Mouse (Mus musculus) kidney, embryonic 15.5 days (tissue): ENCODE results near the gene Ipcef1. TPM values are rescaled to one million over a fixed set of nuclear protein-coding genes. Genes with fewer than 3 reads are reported as not detected.

ENCODE experiments used
- ATAC-seq: fragments of 200-750 bp; cut with Nextera tagmentation; replicated peaks from 2 replicates; pipeline ENCODE4 v1.8.0; 2017; ENCODE audit warnings: moderate TSS enrichment; ENCODE audit not compliant: low FRiP score
- H3K27ac ChIP-seq: fragments of 300-500 bp; sonication (generic); 2 replicates; pipeline ENCODE4 v1.5.1; 2015; ENCODE audit warnings: mild to moderate bottlenecking, inconsistent platforms
- H3K27me3 ChIP-seq: fragments of 300-500 bp; sonication (generic); 2 replicates; pipeline ENCODE4 v1.6.1; 2015; ENCODE audit warnings: inconsistent platforms
- H3K36me3 ChIP-seq: fragments of 300-500 bp; sonication (generic); 2 replicates; pipeline ENCODE4 v1.6.1; 2015; ENCODE audit warnings: inconsistent platforms
- H3K4me1 ChIP-seq: fragments of 300-500 bp; sonication (generic); 2 replicates; pipeline ENCODE4 v1.6.1; 2015; ENCODE audit warnings: inconsistent platforms
- H3K4me2 ChIP-seq: fragments of 300-500 bp; sonication (generic); 2 replicates; pipeline ENCODE4 v1.6.1; 2015; ENCODE audit warnings: moderate library complexity, mild to moderate bottlenecking, inconsistent platforms
- H3K4me3 ChIP-seq: fragments of 300-500 bp; sonication (generic); replicated peaks from 2 replicates; pipeline ENCODE4 v1.5.1; 2015; ENCODE audit warnings: mild to moderate bottlenecking, inconsistent platforms
- H3K9ac ChIP-seq: fragments of 300-500 bp; sonication (generic); 2 replicates; pipeline ENCODE4 v1.6.1; 2015; ENCODE audit warnings: mild to moderate bottlenecking, inconsistent platforms
- H3K9me3 ChIP-seq: fragments of 300-500 bp; sonication (generic); replicated peaks from 2 replicates; pipeline ENCODE4 v1.6.1; 2016; ENCODE audit warnings: inconsistent platforms
- WGBS: fragments of 180-500 bp; shearing (Covaris S2); methylation state at CpG from one replicate; pipeline ENCODE4 v1.1.7; 2015; ENCODE audit warnings: mixed read lengths; 5-methylcytosine and 5-hydroxymethylcytosine counted together
- polyA plus RNA-seq: library from polyadenylated mRNA; unstranded; fragments of >200 nt; fragmentation: Nextera tagmentation; extraction: Ambion mirVana; gene quantifications from 2 replicates; pipeline ENCODE4 v1.2.1, GENCODE M21; 2015

Ipcef1 gene
- polyA plus RNA-seq, 1 experiment from 2014 or later: 1.9 TPM

- no peak overlapping the region for H3K27ac ChIP-seq
- no peak for ATAC-seq
- H3K4me2 ChIP-seq: no peak overlapping the region
- H3K9ac ChIP-seq: no peak overlapping the region
- H3K4me1 ChIP-seq: no peaks in the 10 kb centered on the region
- no peaks in the 10 kb centered on the region for H3K36me3 ChIP-seq
- 75% methylated on average over 4 of the region's 4 CpGs for WGBS
- no peak overlapping the region for H3K4me3 ChIP-seq
- no peaks in the 10 kb centered on the region for H3K9me3 ChIP-seq
- no peaks in the 10 kb centered on the region for H3K27me3 ChIP-seq
Measured at GRCm38 (mm10) chr10:6987399-6988098, 64.7 kb downstream of the Ipcef1 start.

- no peaks in the 10 kb centered on the region for H3K36me3 ChIP-seq
- no peak overlapping the region for H3K9ac ChIP-seq
- no peak for ATAC-seq
- no peak overlapping the region for H3K4me3 ChIP-seq
- H3K27ac ChIP-seq: no peak overlapping the region
- no peaks in the 10 kb centered on the region for H3K4me1 ChIP-seq
- WGBS: 86% methylated on average over 4 of the region's 4 CpGs
- H3K4me2 ChIP-seq: no peak overlapping the region
- no peaks in the 10 kb centered on the region for H3K27me3 ChIP-seq
- no peaks in the 10 kb centered on the region for H3K9me3 ChIP-seq
Measured at GRCm38 (mm10) chr10:6986246-6986645, 66.0 kb downstream of the Ipcef1 start.

DNA sequence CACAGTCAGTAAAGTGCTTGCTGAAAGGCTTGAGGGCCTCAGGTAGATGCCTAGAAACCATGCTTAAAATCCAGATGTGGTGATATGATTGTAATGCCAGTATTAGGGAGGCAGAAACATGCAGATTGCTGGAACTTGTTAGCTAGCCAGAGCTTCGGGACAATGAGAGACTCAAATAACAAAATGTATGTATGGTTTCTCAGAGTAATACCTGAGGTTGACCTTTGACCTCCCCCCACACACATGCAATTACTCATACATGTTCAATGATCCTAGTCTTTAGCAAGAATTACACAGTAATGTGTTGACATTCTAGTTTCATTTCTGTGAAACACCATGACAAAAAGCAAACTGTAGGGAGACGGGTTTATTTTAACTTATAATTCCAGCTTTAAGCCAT lies 68.8 kb downstream of the Ipcef1 start:
- no peak for ATAC-seq
- no peak overlapping the region for H3K4me2 ChIP-seq
- no peaks in the 10 kb centered on the region for H3K27me3 ChIP-seq
- H3K9ac ChIP-seq: no peak overlapping the region
- no peak overlapping the region for H3K4me3 ChIP-seq
- 87% methylated on average over 2 of the region's 2 CpGs for WGBS
- no peak overlapping the region for H3K27ac ChIP-seq
- H3K4me1 ChIP-seq: peaks cover 9% of the 10 kb centered on the region; the same call in 1 of the 2 replicates
- H3K9me3 ChIP-seq: no peaks in the 10 kb centered on the region
- no peaks in the 10 kb centered on the region for H3K36me3 ChIP-seq

- H3K9ac ChIP-seq: no peak overlapping the region
- H3K36me3 ChIP-seq: no peaks in the 10 kb centered on the region
- H3K4me3 ChIP-seq: no peak overlapping the region
- H3K4me2 ChIP-seq: no peak overlapping the region
- no peaks in the 10 kb centered on the region for H3K27me3 ChIP-seq
- 42% methylated on average over 2 of the region's 2 CpGs for WGBS
- no peaks in the 10 kb centered on the region for H3K9me3 ChIP-seq
- 0 out of 2 replicates have a peak, but pooled peaks have one; percentile 12 for ATAC-seq
- H3K4me1 ChIP-seq: peaks cover 9% of the 10 kb centered on the region; the same call in 1 of the 2 replicates
- H3K27ac ChIP-seq: no peak overlapping the region
Measured at GRCm38 (mm10) chr10:6982751-6983151, 69.5 kb downstream of the Ipcef1 start.

GRCm38 (mm10) chr10:6980236-6980635 lies 72.0 kb downstream of the Ipcef1 start:
- no peak overlapping the region for H3K27ac ChIP-seq
- WGBS: 16% methylated on average over 6 of the region's 6 CpGs
- no peaks in the 10 kb centered on the region for H3K27me3 ChIP-seq
- peak overlapping the region; percentile 17; the same call in 1 of the 2 replicates for H3K4me3 ChIP-seq
- H3K4me2 ChIP-seq: peak overlapping the region; percentile 44
- H3K4me1 ChIP-seq: peaks cover 9% of the 10 kb centered on the region; the same call in 1 of the 2 replicates
- no peaks in the 10 kb centered on the region for H3K9me3 ChIP-seq
- H3K36me3 ChIP-seq: no peaks in the 10 kb centered on the region
- no peak for ATAC-seq
- H3K9ac ChIP-seq: no peak overlapping the region

- Histone ChIP-seq H3K9ac (no peak overlapping the region), H3K4me1 (peaks cover 9% of the 10 kb centered on the region; the same call in 1 of the 2 replicates), H3K4me2 (peak overlapping the region; percentile 44), H3K27ac (no peak overlapping the region), H3K9me3 (no peaks in the 10 kb centered on the region), H3K4me3 (peak overlapping the region; percentile 17; the same call in 1 of the 2 replicates), H3K27me3 (no peaks in the 10 kb centered on the region), H3K36me3 (no peaks in the 10 kb centered on the region)
- ATAC-seq: no peak
- WGBS: 54% methylated on average over 8 of the region's 8 CpGs
Measured at GRCm38 (mm10) chr10:6979789-6980188, 72.5 kb downstream of the Ipcef1 start.

- H3K27ac ChIP-seq: no peak overlapping the region
- ATAC-seq: no peak
- 69% methylated on average over 7 of the region's 7 CpGs for WGBS
- no peaks in the 10 kb centered on the region for H3K27me3 ChIP-seq
- no peak overlapping the region for H3K4me2 ChIP-seq
- peaks cover 9% of the 10 kb centered on the region; the same call in 1 of the 2 replicates for H3K4me1 ChIP-seq
- H3K4me3 ChIP-seq: no peak overlapping the region
- H3K36me3 ChIP-seq: no peaks in the 10 kb centered on the region
- H3K9ac ChIP-seq: no peak overlapping the region
- no peaks in the 10 kb centered on the region for H3K9me3 ChIP-seq
Measured at GRCm38 (mm10) chr10:6979216-6979615, 73.1 kb downstream of the Ipcef1 start.

DNA sequence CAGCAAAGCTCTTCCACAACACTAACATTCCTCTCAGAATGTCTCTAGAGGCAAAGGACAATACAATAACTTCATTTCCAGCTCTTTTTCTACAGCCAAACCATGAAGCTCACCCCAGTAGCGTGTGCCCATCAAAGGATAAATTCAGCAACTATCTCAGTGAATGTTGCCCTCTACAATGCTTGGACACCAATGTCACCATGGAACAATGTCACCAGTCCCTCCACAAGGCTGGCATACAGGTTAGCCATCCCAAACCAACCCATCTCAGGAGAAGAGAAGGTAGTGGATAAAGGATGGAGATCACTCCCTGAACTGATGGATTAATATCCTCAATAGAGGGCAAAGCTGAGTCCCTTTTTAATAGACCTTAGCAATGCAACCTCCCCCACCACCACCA lies 73.5 kb downstream of the Ipcef1 start:
- peaks cover 9% of the 10 kb centered on the region; the same call in 1 of the 2 replicates for H3K4me1 ChIP-seq
- H3K9ac ChIP-seq: no peak overlapping the region
- no peaks in the 10 kb centered on the region for H3K27me3 ChIP-seq
- no peak overlapping the region for H3K27ac ChIP-seq
- H3K9me3 ChIP-seq: no peaks in the 10 kb centered on the region
- no peak for ATAC-seq
- H3K4me2 ChIP-seq: no peak overlapping the region
- H3K4me3 ChIP-seq: no peak overlapping the region
- H3K36me3 ChIP-seq: no peaks in the 10 kb centered on the region
- 94% methylated on average over 1 of the region's 1 CpGs for WGBS

DNA sequence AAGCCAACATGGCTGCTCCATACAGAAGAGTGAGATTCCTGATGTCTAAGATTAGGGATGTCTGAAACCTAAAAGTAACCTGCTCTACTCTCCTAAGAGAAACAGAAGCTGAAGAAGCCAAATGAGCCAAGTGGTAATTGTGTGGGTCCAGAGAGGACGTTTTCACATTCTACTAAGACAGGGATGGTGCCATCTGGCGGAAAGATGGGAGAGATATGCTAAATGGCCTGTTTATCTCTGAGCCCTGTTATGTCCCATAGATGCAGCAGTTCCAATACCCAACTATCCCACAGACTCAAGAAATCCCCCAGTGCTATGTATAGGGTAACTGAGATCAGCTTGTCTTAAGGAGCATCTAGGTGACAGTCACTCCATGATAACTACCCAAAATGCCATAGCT lies 74.4 kb downstream of the Ipcef1 start:
- whole genome bisulfite sequencing: 80% methylated on average over 2 of the region's 2 CpGs
- H3K27ac ChIP-seq: no peak overlapping the region
- H3K36me3 ChIP-seq: no peaks in the 10 kb centered on the region
- no peak overlapping the region for H3K4me3 ChIP-seq
- no peaks in the 10 kb centered on the region for H3K9me3 ChIP-seq
- H3K4me2 ChIP-seq: no peak overlapping the region
- no peak for ATAC-seq
- peaks cover 9% of the 10 kb centered on the region; the same call in 1 of the 2 replicates for H3K4me1 ChIP-seq
- H3K9ac ChIP-seq: no peak overlapping the region
- H3K27me3 ChIP-seq: no peaks in the 10 kb centered on the region

- no peak overlapping the region for H3K27ac ChIP-seq
- no peaks in the 10 kb centered on the region for H3K4me1 ChIP-seq
- H3K4me2 ChIP-seq: no peak overlapping the region
- no peak overlapping the region for H3K4me3 ChIP-seq
- no peaks in the 10 kb centered on the region for H3K9me3 ChIP-seq
- no peak for ATAC-seq
- WGBS: 86% methylated on average over 1 of the region's 1 CpGs
- H3K36me3 ChIP-seq: no peaks in the 10 kb centered on the region
- H3K27me3 ChIP-seq: no peaks in the 10 kb centered on the region
- H3K9ac ChIP-seq: no peak overlapping the region
Measured at GRCm38 (mm10) chr10:6968334-6968733, 83.9 kb downstream of the Ipcef1 start.

- no peak for ATAC-seq
- Histone ChIP-seq H3K4me2 (no peak overlapping the region), H3K4me1 (no peaks in the 10 kb centered on the region), H3K9me3 (no peaks in the 10 kb centered on the region), H3K27ac (no peak overlapping the region), H3K27me3 (no peaks in the 10 kb centered on the region), H3K36me3 (no peaks in the 10 kb centered on the region), H3K9ac (no peak overlapping the region), H3K4me3 (no peak overlapping the region)
- WGBS: 84% methylated on average over 8 of the region's 8 CpGs
Measured at GRCm38 (mm10) chr10:6967588-6968242, 84.6 kb downstream of the Ipcef1 start.

GRCm38 (mm10) chr10:6958791-6959190 lies 93.5 kb downstream of the Ipcef1 start:
- Histone ChIP-seq H3K9ac (no peak overlapping the region), H3K27me3 (no peaks in the 10 kb centered on the region), H3K27ac (no peak overlapping the region), H3K36me3 (no peaks in the 10 kb centered on the region), H3K4me2 (no peak overlapping the region), H3K4me3 (no peak overlapping the region), H3K9me3 (no peaks in the 10 kb centered on the region), H3K4me1 (no peaks in the 10 kb centered on the region)
- ATAC-seq: no peak
- WGBS: 81% methylated on average over 5 of the region's 5 CpGs
